Mouse (Mus musculus): ENCODE measurements around the gene Dzip1l.

DNA sequence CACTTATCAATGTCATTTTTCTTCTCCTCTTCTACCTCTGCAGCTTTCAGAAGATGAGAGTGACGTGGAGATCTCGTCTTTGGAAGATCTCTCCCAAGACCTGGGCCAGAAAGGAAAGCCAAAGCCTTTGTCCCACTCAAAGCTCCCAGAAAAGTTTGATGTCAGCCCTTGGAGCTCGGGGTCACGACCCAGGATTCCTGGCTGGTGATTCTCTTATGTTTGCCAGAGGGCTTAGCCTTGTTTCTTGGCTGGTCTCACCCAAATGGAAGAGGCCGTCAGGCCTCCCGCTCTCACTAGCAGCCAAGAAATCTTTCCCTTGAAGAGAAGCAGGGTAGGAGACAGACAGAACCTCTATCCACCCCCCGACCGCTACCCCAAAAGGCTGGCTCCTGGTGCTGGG is 38.3 kb downstream of the Dzip1l start:
- TF ChIP-seq CTCF (IDR thresholded peaks at IDR 0.05 in 2 of 3, conservative IDR thresholded peaks at IDR 0.05 in 1 of 3; ENCODE audit: control insufficient read depth in 1 of 3, insufficient read depth in 1 of 3, low read depth in 2 of 3, low read length in 3 of 3, poor library complexity in 1 of 3, severe bottlenecking in 1 of 3) (no peak), NRF1 (IDR thresholded peaks at IDR 0.05; ENCODE audit: insufficient read depth, low read depth, low read length, poor library complexity, severe bottlenecking) (no peak), USF1 (IDR thresholded peaks at IDR 0.05; ENCODE audit: low read depth, low read length) (no peak), EP300 (IDR thresholded peaks at IDR 0.05; ENCODE audit: low read depth in 1 of 2, low read length in 2 of 2) (no peak), ELF1 (IDR thresholded peaks at IDR 0.05; ENCODE audit: low read depth, low read length) (no peak), ETS1 (IDR thresholded peaks at IDR 0.05; ENCODE audit: low read depth, low read length) (no peak), POLR2AphosphoS2 (IDR thresholded peaks at IDR 0.05; ENCODE audit: low read length) (no peak), ZNF384 (IDR thresholded peaks at IDR 0.05; ENCODE audit: low read depth, low read length) (no peak), POLR2A (IDR thresholded peaks at IDR 0.05; ENCODE audit: control insufficient read depth in 1 of 2, insufficient read depth in 1 of 2, low read depth in 1 of 2, low read length in 2 of 2, poor library complexity in 1 of 2) (no peak), MAX (IDR thresholded peaks at IDR 0.05; ENCODE audit: low read length) (no peak), TCF12 (IDR thresholded peaks at IDR 0.05; ENCODE audit: low read depth, low read length) (no peak), ZC3H11A (IDR thresholded peaks at IDR 0.05; ENCODE audit: low read depth, low read length) (no peak)

All from MEL (cell line).